Mouse (Mus musculus): ENCODE results near the gene Znrd1as.
"Not testable (repeated sequence)": the region's sequence is repeated elsewhere in the genome, so short reads cannot be mapped to it uniquely, and the experiment has no call there.

Gene Znrd1as

DNA sequence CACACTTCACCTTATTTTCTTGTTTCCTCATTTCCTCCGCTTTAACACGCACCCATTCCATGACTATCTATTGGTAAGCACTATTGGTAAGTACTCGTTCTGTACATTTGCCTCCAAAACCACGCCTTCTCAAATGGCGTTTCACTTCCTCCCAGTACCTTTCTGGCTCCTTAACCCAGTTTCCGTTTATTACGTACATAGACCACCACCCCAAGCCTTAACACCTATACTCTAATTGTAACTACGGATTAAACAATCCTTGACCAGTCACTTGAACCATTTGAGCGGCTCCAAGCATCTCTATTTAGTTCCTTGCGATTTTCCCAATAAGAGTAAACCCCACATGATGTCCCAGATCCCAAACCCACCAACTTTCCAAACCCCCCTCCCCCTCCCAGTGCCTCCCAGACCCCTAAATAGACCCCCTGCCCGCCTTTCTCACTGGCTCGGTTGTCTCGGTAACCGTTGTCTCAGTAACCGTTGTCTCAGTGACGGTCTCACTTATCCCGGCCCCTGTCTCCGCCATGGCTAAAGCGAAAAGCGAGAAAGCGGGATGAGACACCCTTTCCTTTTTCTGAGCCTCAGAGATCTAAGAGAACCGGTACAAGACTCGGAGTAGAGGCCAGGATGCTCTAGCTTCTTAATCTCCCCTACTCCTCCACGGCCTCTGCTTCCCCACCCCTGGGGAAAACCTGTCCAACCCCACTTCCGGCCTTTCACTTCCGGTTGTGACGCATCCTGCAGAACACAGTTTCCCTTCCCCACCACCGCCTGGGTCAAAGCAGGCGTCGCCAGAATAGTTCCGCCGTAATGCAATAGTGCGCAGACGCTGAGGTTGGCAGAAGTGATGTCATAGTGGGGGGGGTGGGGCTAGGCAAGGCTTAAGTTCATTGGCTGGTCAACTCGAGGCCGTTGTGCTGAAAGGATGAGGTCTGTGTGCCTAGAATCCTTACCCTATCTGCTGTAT lies 7.1 kb upstream of the Znrd1as start, which contains the start of gene Ppp1r11:
TSS of gene Ppp1r11 (minus strand) at position 761 of the 967 bp plus-strand sequence.
- DNase-seq = peak; percentile 94 to 97

DNA sequence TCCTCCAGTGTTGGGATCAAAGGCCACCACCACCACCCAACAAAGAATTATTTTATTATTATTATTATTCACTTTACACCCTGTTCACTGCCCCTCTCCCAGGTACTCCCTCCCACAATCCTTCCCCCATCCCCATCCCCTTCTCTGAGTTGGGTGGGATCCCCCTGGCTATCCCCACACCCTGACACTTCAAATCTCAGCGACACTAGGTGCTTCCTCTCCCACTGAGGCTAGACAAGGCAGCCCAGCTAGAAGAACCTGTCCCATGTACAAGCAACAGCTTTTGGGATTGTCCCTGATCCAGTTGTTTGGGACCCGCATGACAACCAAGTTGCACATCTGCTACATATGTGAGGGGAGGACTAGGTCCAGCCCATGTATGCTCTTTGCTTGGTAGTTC lies 5.8 kb upstream of the Znrd1as start:
- no peak for DNase-seq

DNA sequence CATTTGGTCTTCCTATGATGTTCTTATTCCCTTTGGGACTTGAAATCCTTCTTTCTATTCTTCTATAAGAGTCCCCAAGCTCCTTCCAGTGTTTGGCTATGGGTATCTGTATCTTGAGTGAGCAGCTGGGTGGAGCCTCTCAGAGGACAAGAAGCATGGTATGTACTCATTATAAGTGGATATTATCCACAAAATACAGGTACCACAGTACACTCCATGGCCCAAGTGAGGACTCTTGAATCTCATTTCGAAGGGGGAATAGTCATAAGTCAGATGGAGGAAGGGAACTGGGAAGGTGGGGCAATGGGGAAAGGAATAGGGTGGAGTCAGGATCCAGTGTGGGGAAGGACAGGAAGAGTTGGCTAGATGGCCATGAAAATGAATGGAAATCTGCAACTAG lies 5.3 kb upstream of the Znrd1as start:
- DNase-seq = no peak

DNA sequence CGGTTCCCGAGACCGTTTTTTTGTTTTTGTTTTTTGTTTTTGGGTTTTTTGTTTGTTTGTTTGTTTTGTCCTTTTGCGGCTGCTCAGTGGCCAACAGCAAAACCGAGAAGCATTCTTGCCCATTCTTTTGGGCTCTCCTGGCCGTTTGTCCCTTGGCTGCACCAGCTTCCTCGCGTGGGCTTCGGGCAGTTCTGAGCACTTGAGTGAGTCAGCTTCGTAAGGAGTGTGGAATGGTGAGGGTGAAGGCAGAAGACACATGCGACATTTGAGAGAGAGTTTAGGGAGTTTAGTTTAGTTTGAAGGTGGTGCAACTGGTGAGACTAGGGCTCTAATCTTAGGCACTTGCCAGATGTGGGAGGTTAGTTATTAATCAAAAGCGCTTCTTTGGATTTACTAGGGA lies 492 bp downstream of the Znrd1as start:
- no peak for DNase-seq

DNA sequence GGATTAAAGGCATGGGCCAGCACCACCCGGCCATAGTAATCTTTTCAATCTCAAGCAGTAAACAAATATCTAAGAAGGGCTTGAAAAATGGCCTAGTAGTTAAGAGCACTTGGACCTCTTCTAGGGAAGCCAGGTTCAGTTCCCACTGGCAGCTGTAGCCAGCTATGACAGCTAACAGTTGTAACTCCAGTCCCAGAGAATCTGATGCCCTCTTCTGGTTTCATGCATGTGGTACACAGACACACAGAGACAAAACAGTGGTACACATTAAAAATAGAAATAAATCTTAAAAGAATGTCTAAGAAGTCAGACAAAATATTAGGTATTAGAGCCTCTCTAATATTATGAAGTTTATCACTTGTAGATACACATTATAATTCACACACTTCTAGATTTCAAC lies 2.7 kb downstream of the Znrd1as start:
- no peak for DNase-seq

DNA sequence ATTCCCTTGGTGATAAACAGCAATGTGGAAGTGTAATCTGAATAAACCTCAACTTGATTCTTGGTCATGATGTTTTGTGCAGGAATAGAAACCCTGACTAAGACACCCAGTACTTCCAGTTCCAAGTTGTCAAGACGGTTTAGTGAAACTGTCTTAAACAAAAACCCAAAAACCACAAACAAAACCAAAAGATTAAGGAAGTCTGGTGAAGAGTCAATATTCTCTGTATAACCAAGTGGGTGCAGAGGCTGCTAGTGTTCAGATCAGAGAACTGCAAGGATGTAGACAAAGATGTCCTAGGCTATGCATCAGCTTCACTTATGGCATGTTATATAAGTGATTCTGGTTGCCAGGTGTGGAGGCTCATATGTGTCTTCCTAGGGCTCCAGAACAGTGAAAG lies 8.5 kb downstream of the Znrd1as start:
- no peak for DNase-seq

DNA sequence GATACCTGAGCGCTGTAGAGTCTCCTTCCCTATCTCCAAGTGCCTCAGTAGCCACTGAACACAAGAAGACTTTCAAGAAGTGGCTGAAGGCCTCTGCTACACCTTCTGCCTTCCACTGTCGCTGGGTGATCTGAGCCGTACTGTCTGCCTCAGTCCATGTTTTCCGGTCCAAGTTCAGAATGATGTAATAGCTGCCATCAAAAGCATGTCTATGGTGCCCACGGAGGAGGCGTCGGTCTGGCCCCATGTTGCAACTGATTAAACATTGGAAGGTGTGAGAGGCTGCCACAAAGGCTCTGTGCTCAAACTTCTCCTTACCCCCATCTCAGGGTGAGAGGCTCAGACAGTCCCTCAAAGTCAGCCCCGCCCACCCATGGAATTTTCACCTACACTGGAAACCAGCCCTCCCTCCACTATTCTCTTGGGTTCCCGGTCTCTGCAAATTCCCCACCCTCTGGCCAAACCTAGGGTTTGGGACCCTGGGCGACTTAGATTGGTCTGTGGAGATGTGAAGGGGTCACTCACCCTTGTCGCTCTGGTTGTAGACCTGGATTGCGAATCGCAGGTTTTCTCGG lies 12.0 kb downstream of the Znrd1as start:
- DNase-seq = no peak

DNA sequence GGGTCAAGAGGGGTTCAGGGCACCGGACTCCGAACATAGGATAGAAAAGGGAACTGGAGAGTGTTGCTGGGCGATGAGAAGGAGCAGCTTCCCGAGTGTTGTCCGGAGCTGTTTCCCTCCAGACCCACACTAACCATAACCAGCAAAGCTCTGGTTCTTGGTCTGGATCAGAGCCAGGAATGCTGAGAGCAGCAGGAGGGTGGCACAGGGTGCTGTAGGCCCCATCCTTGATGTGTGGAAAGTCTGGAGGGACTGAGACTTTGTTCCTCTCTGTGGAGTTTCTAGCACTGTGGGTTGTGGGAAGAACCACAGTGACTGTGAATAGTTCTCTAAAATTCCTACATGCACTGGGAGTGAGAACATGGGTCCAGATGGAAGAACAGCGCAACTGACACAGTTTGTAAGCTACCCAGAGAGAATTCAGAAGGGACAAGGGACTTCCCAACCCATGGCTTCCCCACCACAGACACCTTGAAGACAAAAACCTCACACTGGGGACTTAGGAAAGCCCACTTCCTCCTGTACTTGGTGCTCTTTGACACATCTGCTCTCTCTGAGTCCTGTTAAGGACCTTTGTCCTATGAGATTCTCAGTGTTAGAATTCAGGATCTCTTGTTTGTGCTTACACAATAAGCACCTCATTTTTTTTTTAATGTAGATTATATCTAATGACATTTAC lies 12.9 kb downstream of the Znrd1as start:
- DNase-seq = no peak

DNA sequence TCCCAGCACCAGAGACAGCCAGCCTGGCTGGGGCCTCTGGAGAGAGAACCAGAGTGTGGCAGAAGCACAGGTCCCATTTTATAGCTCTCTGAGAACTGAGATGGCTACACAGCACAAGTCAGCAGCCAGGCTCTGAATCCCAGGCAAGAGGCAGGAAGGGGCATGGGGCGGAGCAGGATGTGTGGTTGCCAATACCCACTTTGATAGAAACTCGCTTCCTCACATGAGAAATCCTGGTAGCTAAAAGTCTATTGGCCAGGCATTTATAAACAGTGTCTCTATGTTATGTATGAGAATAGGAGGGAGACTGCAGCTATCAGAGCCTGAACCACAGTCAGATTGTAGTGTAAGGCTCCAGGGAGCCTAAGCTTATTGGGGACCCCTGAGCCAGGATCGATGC lies 14.4 kb downstream of the Znrd1as start:
- DNase-seq = no peak

DNA sequence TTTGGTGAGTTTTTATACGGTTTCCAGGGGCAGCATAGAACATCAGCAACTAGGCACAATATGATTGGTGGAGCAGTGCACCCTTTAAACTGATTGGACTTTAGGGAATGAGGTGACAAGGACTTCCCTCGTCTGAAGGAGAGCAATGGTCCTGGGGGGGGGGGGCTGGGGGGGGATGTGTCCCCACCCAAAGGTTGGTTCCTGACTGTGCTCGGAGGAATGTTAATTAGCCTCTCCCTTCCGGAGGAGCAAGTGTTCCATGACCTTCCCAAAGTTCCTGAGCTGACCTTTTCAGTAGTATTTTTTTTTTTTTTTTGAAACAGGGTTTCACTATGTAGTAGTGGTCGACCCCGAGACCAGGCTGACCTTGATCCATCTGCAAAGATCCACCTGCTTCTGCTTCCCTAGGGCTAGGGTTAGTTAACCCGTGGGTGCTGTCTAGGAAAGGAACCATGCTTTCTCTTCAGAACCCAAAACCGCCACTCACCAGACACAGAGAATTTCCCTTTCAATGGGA lies 14.9 kb downstream of the Znrd1as start:
- no peak for DNase-seq

DNA sequence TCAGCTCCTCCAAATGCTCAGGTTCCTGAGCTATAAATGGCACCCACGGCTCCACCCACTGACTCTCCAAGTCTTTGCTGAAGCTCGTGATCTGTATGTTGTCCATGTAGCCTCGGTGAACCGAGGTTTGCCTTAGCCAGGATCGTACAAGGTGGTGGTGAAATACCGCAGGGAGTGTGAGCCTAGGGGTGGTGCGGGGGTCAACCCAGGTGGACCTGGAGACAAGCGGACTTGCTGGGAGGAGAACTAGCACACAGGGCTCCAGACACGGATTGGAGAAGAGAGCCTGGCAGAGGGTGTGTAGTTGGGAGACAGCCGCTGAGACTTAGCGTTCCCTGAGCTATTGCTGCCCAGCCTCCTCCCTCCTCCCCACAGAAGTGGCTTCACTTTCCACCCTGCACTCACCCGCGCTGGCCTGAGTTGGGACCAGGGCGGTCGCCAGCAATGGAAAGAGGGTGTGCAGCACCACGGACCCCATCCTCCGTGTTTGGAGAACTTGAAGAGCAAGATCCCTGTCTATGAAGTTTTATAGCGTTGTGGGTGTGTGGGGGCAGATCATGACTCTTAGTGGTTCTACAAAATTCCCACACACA lies 22.9 kb downstream of the Znrd1as start, which contains the start of gene 2410137M14Rik:
TSS of gene 2410137M14Rik (minus strand) at position 17 of the 593 bp plus-strand sequence.
- no peak for DNase-seq

DNA sequence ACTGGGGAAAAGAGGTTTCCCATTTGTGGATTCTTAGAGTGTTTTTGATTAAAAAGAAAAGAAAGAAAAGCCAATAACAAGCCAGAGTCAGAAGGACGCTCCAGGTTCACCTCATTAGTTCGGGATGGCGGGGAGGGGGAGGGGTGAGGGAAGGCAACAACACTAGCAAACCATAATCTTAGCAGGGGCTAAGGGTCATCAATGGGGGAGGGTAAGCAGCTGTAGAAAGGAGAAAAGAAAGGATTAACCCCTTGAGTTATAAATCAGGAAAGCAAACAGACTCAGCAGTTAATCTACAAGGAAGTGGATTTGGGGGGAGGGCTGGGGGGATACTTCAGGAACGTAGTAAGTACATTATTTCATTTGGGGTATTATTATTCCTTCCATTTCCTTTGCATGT lies 23.5 kb downstream of the Znrd1as start:
- no peak for DNase-seq

DNA sequence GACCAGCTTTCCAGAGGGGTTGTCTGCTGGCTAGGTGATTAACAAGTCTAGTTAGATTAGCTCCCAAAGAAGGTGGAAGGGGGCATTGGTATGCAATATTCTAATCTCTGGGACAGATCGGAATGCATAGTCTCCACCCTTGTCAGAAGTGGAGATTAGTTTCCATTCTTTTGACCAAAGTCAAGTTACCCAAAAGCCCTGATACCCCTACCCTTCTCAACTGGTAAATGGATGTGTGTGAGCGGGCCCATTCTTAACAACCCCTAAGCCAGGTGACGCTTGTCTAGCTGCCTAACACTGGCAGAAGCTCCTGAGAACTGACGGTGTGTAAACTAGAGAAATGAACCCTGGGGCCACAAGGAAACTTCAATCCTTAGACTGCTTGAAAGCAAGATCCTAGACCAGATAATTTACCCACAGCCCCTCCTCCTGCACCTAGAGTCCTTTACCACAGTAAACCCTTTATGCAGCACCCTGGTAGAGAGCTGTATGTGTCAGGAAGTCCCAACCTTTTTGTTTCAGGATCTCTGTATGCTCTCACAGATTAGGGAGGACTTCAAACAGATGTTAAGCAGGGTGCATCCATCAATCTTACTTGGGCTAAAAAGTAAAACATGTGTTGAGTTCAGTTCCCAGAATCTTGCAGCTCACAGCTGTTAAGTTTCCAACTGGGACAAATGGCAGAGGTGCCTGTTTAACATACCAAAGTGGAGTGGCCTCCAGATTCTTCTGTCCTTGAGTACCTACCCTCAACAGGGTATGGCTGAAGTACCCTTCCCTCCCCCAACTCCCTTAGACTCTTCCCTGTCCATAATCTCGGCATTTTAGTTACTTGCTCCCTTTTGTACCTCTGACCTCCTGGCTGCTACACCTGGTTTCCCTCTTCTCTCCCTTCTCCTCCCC lies 24.1 kb downstream of the Znrd1as start:
- DNase-seq = no peak

DNA sequence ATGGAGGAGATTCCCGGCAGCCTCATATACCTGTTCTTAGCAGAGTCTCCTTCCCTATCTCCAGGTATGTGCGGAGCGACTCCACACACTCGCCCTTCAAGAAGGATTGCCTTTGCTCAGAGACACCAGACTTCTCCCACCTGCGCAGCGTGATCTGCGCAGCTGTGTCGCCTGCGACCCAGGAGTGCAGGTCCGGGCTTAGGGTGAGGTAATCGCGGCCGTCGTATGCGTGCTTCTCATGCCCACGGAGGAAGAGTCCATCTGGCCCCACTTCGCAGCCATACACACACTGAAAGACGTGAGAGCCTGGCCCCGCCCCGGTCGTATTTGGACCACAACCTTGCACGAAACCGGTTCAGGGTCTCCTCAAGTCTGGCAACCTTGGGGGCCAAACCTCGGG lies 30.1 kb downstream of the Znrd1as start:
- DNase-seq = no peak

DNA sequence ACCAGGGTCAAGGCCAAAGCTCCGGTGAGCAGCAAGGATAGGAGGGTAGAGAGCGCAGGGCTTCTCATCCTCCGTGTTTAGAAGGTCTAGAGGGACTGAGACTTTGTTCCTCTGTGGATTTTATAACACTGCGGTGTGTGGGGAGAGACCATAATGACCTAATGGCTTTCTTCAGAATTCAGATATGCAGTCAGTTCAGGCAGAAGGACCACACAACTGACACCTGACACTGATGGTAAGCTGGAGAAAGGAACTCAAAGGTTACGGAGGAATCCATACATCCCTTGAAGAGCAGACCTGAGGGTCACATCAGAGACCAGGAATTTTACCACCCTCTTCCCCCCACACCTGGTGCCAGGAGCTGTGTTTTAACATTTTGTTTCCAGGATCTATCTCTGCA lies 31.0 kb downstream of the Znrd1as start, which contains the start of gene H2-M5:
TSS of gene H2-M5 (minus strand) at position 101 of the 400 bp plus-strand sequence.
- DNase-seq = no peak

DNA sequence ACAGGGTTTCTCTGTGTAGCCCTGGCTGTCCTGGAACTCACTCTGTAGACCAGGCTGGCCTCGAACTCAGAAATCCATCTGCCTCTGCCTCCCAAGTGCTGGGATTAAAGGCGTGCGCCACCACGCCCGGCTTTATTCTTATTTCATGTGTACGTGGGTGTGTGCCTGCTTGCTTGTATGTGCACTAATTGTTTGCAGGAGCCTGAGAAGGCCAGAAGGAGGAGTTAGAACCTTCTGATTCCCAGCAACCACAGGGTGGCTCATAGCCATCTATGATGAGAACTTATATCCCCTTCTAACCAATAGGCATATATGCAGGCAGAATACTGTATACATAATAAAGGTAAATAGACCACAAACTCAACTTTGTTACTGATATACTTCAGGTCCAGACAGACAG lies 32.2 kb downstream of the Znrd1as start:
- not testable (repeated sequence) for DNase-seq

DNA sequence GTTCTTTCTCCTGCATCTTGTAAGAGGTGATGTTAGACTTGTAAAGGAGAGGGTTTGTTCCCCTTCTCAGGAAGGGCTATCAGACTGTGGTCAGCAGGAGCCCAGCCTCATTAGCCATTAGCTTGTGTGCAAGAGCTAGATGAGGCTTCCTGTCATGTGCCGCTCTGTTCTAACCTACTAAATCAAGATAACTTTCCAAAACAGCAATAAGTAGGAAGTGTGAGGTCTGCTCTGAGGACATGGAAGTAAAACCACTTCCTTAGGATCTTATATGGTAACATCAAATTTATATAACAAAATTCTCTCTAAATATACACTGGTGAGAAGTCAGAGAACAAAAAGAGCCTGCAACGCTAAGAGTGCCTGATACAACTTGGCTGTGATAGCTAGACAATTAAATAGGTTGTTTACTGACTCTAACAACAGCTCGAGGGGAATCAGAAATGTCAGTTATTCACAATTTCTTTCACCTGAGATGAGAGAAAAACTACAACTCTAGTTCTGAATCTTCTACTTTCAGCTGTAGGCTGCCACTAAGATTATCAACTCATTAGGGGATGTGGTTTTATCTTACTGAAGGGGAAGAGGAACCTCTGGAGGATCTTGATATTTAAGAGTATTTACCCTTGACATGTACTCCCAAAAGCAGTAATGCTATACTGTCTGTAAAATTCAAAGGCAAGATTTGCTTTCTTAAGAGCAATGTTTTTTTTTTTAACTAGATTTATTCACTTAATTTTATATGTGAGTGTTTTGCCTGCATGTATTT lies 34.1 kb downstream of the Znrd1as start:
- no peak for DNase-seq

DNA sequence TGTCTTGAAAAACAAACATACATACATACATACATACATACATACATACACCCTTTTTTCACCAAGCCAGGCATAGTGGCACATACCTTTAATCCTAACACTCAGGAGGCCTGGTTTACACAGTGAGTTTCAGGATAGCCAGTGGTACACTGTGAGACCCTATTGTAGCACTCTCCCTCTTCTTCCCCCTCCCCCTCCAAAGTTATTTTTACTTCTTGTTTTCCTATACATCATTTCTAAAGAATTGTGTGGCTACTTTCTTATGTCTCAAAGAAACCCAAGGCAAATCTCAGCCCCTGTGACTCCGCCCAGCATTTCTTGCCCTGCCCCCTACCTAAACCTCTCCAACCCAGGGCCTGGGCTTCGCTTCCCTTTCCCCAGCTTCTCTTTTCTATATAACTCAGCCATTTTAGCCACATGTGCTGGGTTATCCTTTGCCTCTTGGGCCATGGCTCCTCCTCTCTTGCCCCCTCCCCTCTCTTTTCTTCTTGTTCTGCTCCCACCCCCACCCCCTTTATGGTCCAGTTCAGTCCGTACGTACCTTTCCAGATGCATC lies 35.5 kb downstream of the Znrd1as start:
- DNase-seq = no peak

DNA sequence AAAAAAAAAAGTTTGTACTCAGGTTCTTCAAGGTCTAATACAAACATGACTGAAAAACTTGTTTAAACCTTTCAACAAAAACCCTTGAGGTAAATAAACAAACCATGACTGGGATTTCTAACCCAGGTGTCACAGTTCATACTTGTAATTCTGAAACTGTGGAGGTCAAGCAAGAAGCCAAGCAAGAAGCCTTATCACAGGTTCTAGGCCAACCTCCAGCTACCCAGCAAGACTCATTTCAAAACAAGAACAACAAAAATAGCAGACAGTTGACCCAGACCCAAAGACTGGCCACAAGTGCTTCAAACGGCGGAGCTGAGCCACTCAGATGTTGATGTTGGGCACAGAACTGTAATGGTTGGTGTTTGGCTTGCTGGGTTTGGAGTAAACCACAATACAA lies 36.1 kb downstream of the Znrd1as start:
- DNase-seq = no peak

DNA sequence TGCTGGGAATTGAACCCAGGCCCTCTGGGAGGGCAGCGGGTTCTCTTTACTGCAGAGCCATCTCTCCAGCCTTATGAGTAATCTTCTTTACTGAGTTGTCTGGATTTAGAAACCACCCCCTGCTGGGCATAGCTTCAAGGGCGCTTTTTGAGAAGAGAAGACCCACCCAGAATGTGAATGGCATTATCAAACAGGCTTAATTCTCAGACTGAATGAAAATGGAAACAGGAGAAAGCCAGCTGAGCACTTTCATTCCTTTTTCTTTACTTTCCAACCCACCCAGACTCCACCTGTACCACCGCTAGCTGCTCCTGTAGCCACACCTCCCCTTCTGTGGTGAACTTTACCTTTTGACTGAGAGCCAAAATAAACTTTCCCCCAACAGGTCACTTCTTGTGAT lies 37.1 kb downstream of the Znrd1as start:
- DNase-seq = no peak

All from cerebellum, postnatal 25 days (tissue).